Mouse (Mus musculus): Measurements from ENCODE around the gene 2310057M21Rik. TPM values are rescaled to one million over a fixed set of nuclear protein-coding genes. Genes with fewer than 3 reads are reported as not detected.
"Not testable (repeated sequence)": the region's sequence is repeated elsewhere in the genome, so short reads cannot be mapped to it uniquely, and the experiment has no call there.

Gene 2310057M21Rik
- polyA plus RNA-seq (2015; fragmentation: Nextera tagmentation; extraction: Ambion mirVana), result 18.3 and 18.5 TPM in 2 replicates

GRCm38 (mm10) chr7:131362615-131363300 lies at the start of gene 2310057M21Rik:
Gene 2310057M21Rik, minus strand, starts transcription at chr7:131362759.
- ATAC-seq (ENCODE audit: extremely low read depth, insufficient number of reproducible peaks, low FRiP score, low TSS enrichment), result peak; percentile 87
- under 1% methylated on average over 55 of the region's 55 CpGs for WGBS
- H3K27me3 ChIP-seq (replicated peaks), result no peaks in the 10 kb centered on the region
- peak within 1 kb of the TSS; percentile 96 for H3K9ac ChIP-seq
- H3K4me3 ChIP-seq, result peak within 1 kb of the TSS; percentile 80
- H3K36me3 ChIP-seq, result peaks cover 28% of the 10 kb centered on the region
- no peaks in the 10 kb centered on the region for H3K9me3 ChIP-seq
- H3K27ac ChIP-seq (replicated peaks), result peak within 1 kb of the TSS; percentile 98
- H3K4me2 ChIP-seq, result peak within 1 kb of the TSS; percentile 85
- H3K4me1 ChIP-seq, result peaks cover 21% of the 10 kb centered on the region

- peak overlapping the region; percentile 91 for H3K4me2 ChIP-seq
- no peak overlapping the region for H3K9ac ChIP-seq
- WGBS, result 60% methylated on average over 2 of the region's 2 CpGs
- H3K27me3 ChIP-seq (replicated peaks), result no peaks in the 10 kb centered on the region
- ATAC-seq (ENCODE audit: extremely low read depth, insufficient number of reproducible peaks, low FRiP score, low TSS enrichment), result no peak
- H3K36me3 ChIP-seq, result no peaks in the 10 kb centered on the region
- H3K27ac ChIP-seq (replicated peaks), result no peak overlapping the region
- H3K4me3 ChIP-seq, result peak overlapping the region; percentile 96
- peaks cover 30% of the 10 kb centered on the region for H3K4me1 ChIP-seq
- no peaks in the 10 kb centered on the region for H3K9me3 ChIP-seq
Observed at GRCm38 (mm10) chr7:131411941-131412270, 49.3 kb upstream of the 2310057M21Rik start.

- no peaks in the 10 kb centered on the region for H3K9me3 ChIP-seq
- peak overlapping the region; percentile 91 for H3K4me2 ChIP-seq
- H3K4me1 ChIP-seq, result peaks cover 30% of the 10 kb centered on the region
- no peak for ATAC-seq (ENCODE audit: extremely low read depth, insufficient number of reproducible peaks, low FRiP score, low TSS enrichment)
- H3K4me3 ChIP-seq, result peak overlapping the region; percentile 96
- peak overlapping the region; percentile 97 for H3K9ac ChIP-seq
- 42% methylated on average over 10 of the region's 10 CpGs for WGBS
- no peaks in the 10 kb centered on the region for H3K27me3 ChIP-seq (replicated peaks)
- peak overlapping the region; percentile 68 for H3K27ac ChIP-seq (replicated peaks)
- no peaks in the 10 kb centered on the region for H3K36me3 ChIP-seq
Observed at GRCm38 (mm10) chr7:131411221-131411940, 48.8 kb upstream of the 2310057M21Rik start.

GRCm38 (mm10) chr7:131410416-131411058 lies 48.0 kb upstream of the 2310057M21Rik start, which contains the start of the genes Ikzf5 and Acadsb:
Gene Ikzf5, minus strand, starts transcription at chr7:131410521.
Gene Acadsb, plus strand, starts transcription at chr7:131410601.
- Histone ChIP-seq H3K27me3 (replicated peaks) (no peaks in the 10 kb centered on the region), H3K4me2 (peak within 1 kb of the TSS; percentile 91), H3K4me3 (peak within 1 kb of the TSS; percentile 96), H3K9me3 (no peaks in the 10 kb centered on the region), H3K36me3 (0 out of 2 replicates have a peak, but pooled peaks cover 2% of the 10 kb centered on the region), H3K27ac (replicated peaks) (peak within 1 kb of the TSS; percentile 76), H3K9ac (peak within 1 kb of the TSS; percentile 97), H3K4me1 (peaks cover 30% of the 10 kb centered on the region)
- under 1% methylated on average over 42 of the region's 42 CpGs for WGBS
- peak; percentile 91 for ATAC-seq (ENCODE audit: extremely low read depth, insufficient number of reproducible peaks, low FRiP score, low TSS enrichment)

GRCm38 (mm10) chr7:131409988-131410385 lies 47.4 kb upstream of the 2310057M21Rik start:
- peaks cover 30% of the 10 kb centered on the region for H3K4me1 ChIP-seq
- H3K4me3 ChIP-seq, result peak overlapping the region; percentile 96
- ATAC-seq (ENCODE audit: extremely low read depth, insufficient number of reproducible peaks, low FRiP score, low TSS enrichment), result peak; percentile 63
- H3K27me3 ChIP-seq (replicated peaks), result no peaks in the 10 kb centered on the region
- H3K4me2 ChIP-seq, result peak overlapping the region; percentile 91
- peak overlapping the region; percentile 97 for H3K9ac ChIP-seq
- 0 out of 2 replicates have a peak, but pooled peaks cover 2% of the 10 kb centered on the region for H3K36me3 ChIP-seq
- H3K9me3 ChIP-seq, result no peaks in the 10 kb centered on the region
- peak overlapping the region; percentile 76 for H3K27ac ChIP-seq (replicated peaks)
- under 1% methylated on average over 38 of the region's 38 CpGs for WGBS

- H3K4me3 ChIP-seq, result peak overlapping the region; percentile 96
- no peaks in the 10 kb centered on the region for H3K27me3 ChIP-seq (replicated peaks)
- no peak for ATAC-seq (ENCODE audit: extremely low read depth, insufficient number of reproducible peaks, low FRiP score, low TSS enrichment)
- H3K4me2 ChIP-seq, result peak overlapping the region; percentile 91
- H3K9me3 ChIP-seq, result no peaks in the 10 kb centered on the region
- H3K4me1 ChIP-seq, result peaks cover 30% of the 10 kb centered on the region
- peak overlapping the region; percentile 97 for H3K9ac ChIP-seq
- H3K36me3 ChIP-seq, result 0 out of 2 replicates have a peak, but pooled peaks cover 2% of the 10 kb centered on the region
- H3K27ac ChIP-seq (replicated peaks), result peak overlapping the region; percentile 76; the same call in 1 of the 2 replicates
- WGBS, result 8% methylated on average over 16 of the region's 16 CpGs
Observed at GRCm38 (mm10) chr7:131409321-131409987, 46.9 kb upstream of the 2310057M21Rik start.

GRCm38 (mm10) chr7:131391761-131392160 lies 29.2 kb upstream of the 2310057M21Rik start:
- H3K4me3 ChIP-seq; H3K9ac ChIP-seq; ATAC-seq (ENCODE audit: extremely low read depth, insufficient number of reproducible peaks, low FRiP score, low TSS enrichment); H3K9me3 ChIP-seq; H3K27me3 ChIP-seq (replicated peaks); H3K4me1 ChIP-seq; H3K4me2 ChIP-seq; H3K27ac ChIP-seq (replicated peaks): not testable (repeated sequence)
- WGBS, result 85% methylated on average over 7 of the region's 7 CpGs
- peaks cover 59% of the 10 kb centered on the region for H3K36me3 ChIP-seq

GRCm38 (mm10) chr7:131371880-131372651 lies 9.5 kb upstream of the 2310057M21Rik start:
- H3K27me3 ChIP-seq (replicated peaks), result no peaks in the 10 kb centered on the region
- ATAC-seq (ENCODE audit: extremely low read depth, insufficient number of reproducible peaks, low FRiP score, low TSS enrichment), result no peak
- peak overlapping the region; percentile 99 for H3K27ac ChIP-seq (replicated peaks)
- H3K4me1 ChIP-seq, result peaks cover 10% of the 10 kb centered on the region
- peak overlapping the region; percentile 96 for H3K9ac ChIP-seq
- H3K4me2 ChIP-seq, result peak overlapping the region; percentile 79
- 67% methylated on average over 9 of the region's 9 CpGs for WGBS
- peak overlapping the region; percentile 83 for H3K4me3 ChIP-seq
- peaks cover 16% of the 10 kb centered on the region for H3K36me3 ChIP-seq
- no peaks in the 10 kb centered on the region for H3K9me3 ChIP-seq

GRCm38 (mm10) chr7:131371470-131371860 lies 8.9 kb upstream of the 2310057M21Rik start:
- H3K4me3 ChIP-seq, result peak overlapping the region; percentile 83
- peak overlapping the region; percentile 79 for H3K4me2 ChIP-seq
- WGBS, result 7% methylated on average over 9 of the region's 9 CpGs
- peaks cover 16% of the 10 kb centered on the region for H3K36me3 ChIP-seq
- ATAC-seq (ENCODE audit: extremely low read depth, insufficient number of reproducible peaks, low FRiP score, low TSS enrichment), result 0 out of 2 replicates have a peak, but pooled peaks have one; percentile 16
- no peaks in the 10 kb centered on the region for H3K9me3 ChIP-seq
- H3K9ac ChIP-seq, result peak overlapping the region; percentile 96
- H3K27ac ChIP-seq (replicated peaks), result peak overlapping the region; percentile 99
- no peaks in the 10 kb centered on the region for H3K27me3 ChIP-seq (replicated peaks)
- H3K4me1 ChIP-seq, result peaks cover 10% of the 10 kb centered on the region

Measured in heart, embryonic 13.5 days (tissue).